Mouse (Mus musculus) large intestine, adult 2 months (tissue): ENCODE results near the gene Gm10665. TPM values are rescaled to one million over a fixed set of nuclear protein-coding genes. Genes with fewer than 3 reads are reported as not detected.
"Not testable (repeated sequence)": the region's sequence is repeated elsewhere in the genome, so short reads cannot be mapped to it uniquely, and the experiment has no call there.

ENCODE experiments used
- DNase-seq: peaks from one replicate; pipeline ENCODE4 v3.0.0-alpha.2; 2012; ENCODE audit warnings: low read depth, low spot score
- WGBS: fragments of 180-500 bp; shearing (Covaris S2); methylation state at CpG from one replicate; pipeline ENCODE4 v1.1.7; 2018; 5-methylcytosine and 5-hydroxymethylcytosine counted together
- polyA plus RNA-seq: library from polyadenylated mRNA; depleted of rRNA; stranded (reverse); fragments of >200 nt; gene quantifications from 2 replicates; pipeline ENCODE4 v1.2.3, GENCODE M21; 2012; rRNA removed

Gm10665 gene
- polyA plus RNA-seq = not detected in 2 replicates

GRCm38 (mm10) chr7:22463975-22464374 lies at the start of gene Gm10665:
Gene Gm10665 (minus strand): TSS chr7:22464075.
- not testable (repeated sequence) for DNase-seq
- WGBS = no CpG with 5 or more reads among the region's 5 CpGs

DNA sequence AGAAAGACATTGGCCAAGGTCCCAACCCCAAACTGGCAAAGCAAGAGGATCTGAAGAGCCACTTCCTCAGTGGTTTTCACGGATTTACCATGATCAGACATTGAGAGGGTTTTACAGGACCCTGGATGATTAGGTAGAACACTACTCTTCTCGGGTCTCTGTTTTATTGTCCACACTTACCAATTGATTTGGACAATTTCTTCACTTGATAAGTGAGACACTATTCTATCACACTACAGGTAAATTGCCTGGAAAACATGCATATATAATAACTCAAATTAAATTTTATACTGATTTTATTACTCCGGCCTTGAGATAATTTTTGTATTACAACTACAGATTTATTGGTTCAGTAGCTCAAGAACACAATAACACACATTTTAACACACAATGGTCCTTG lies 35.7 kb upstream of the Gm10665 start, which contains the start of gene Vmn1r151:
Gene Vmn1r151 (minus strand): TSS at position 101 of the 400 bp plus-strand sequence.
- WGBS = 47% methylated on average over 2 of the region's 3 CpGs
- DNase-seq = not testable (repeated sequence)

- DNase-seq = not testable (repeated sequence)
- no CpG with 5 or more reads among the region's 2 CpGs for WGBS
These were observed 25.7 kb downstream of the Gm10665 start, which contains the start of gene Vmn1r149 for GRCm38 (mm10) chr7:22438129-22438528. Gene Vmn1r149 (minus strand): TSS chr7:22438229.

- no CpG with 5 or more reads among the region's 3 CpGs for WGBS
- DNase-seq = not testable (repeated sequence)
These were observed 50.6 kb downstream of the Gm10665 start, which contains the start of gene Vmn1r148 for GRCm38 (mm10) chr7:22413283-22413682. Gene Vmn1r148 (plus strand): TSS chr7:22413583.

Other genes with a start within 250 kb of the Gm10665 start
- gene Gm8453, start 234.6 kb downstream of the Gm10665 start, polyA plus RNA-seq = not detected in 2 replicates
- gene Gm4187, start 134.4 kb downstream of the Gm10665 start, polyA plus RNA-seq = not detected in 2 replicates
- not detected in 2 replicates for gene Gm8660, start 93.0 kb downstream of the Gm10665 start, polyA plus RNA-seq
- gene Vmn1r148, start 50.5 kb downstream of the Gm10665 start, polyA plus RNA-seq = not detected in 2 replicates
- not detected in 2 replicates for gene Vmn1r149, start 25.8 kb downstream of the Gm10665 start, polyA plus RNA-seq
- not detected in 2 replicates for gene Vmn1r151, start 35.6 kb upstream of the Gm10665 start, polyA plus RNA-seq
- gene Vmn1r152, start 58.9 kb upstream of the Gm10665 start, polyA plus RNA-seq = not detected in 2 replicates
- gene Gm8677, start 70.8 kb upstream of the Gm10665 start, polyA plus RNA-seq = not detected in 2 replicates
- not detected in 2 replicates for gene Gm4201, start 101.3 kb upstream of the Gm10665 start, polyA plus RNA-seq
- not detected in 2 replicates for gene Gm4565, start 124.1 kb upstream of the Gm10665 start, polyA plus RNA-seq
- not detected in 2 replicates for gene Vmn1r155, start 193.9 kb upstream of the Gm10665 start, polyA plus RNA-seq
- not detected in 2 replicates for gene Gm8693, start 228.2 kb upstream of the Gm10665 start, polyA plus RNA-seq